Mouse (Mus musculus): ENCODE results near the gene Abca7. TPM values are rescaled to one million over a fixed set of nuclear protein-coding genes. Genes with fewer than 3 reads are reported as not detected.
"Not testable (repeated sequence)": the region's sequence is repeated elsewhere in the genome, so short reads cannot be mapped to it uniquely, and the experiment has no call there.

The Abca7 gene
- total and polyA plus RNA-seq, 3 experiments = 12.1 to 35.9 (median 21.6) TPM

- peak; percentile 97 for DNase-seq (ENCODE audit: low spot score)
- TF ChIP-seq GATA2 (IDR thresholded peaks at IDR 0.05; ENCODE audit: borderline replicate concordance, low read depth, low read length) = no peak
- TF ChIP-seq POLR2AphosphoS5 (IDR thresholded peaks at IDR 0.05; ENCODE audit: insufficient replicate concordance, low read depth, low read length) = no peak
- TF ChIP-seq GATA1 (IDR thresholded peaks at IDR 0.05; ENCODE audit: borderline replicate concordance, low read length) = no peak
- no peak for TF ChIP-seq CTCF (IDR thresholded peaks at IDR 0.05; ENCODE audit: low read depth, low read length)
- TF ChIP-seq TAL1 (conservative IDR thresholded peaks at IDR 0.05; ENCODE audit: low read depth, low read length) = no peak
- peaks cover 86% of the 10 kb centered on the region for H3K4me1 ChIP-seq (ENCODE audit: insufficient read depth, low read depth, low read length)
- no peaks in the 10 kb centered on the region for H3K27me3 ChIP-seq (ENCODE audit: insufficient read depth, low read length)
- ATAC-seq (ENCODE audit: extremely low read depth, insufficient number of reproducible peaks, low FRiP score, poor library complexity, severe bottlenecking) = peak; percentile 95
- H3K36me3 ChIP-seq (replicated peaks) = peaks cover 38% of the 10 kb centered on the region
- H3K4me3 ChIP-seq (ENCODE audit: low read depth, low read length) = peak overlapping the region; percentile 85
- H3K9me3 ChIP-seq (replicated peaks) = no peaks in the 10 kb centered on the region
Observed at GRCm38 (mm10) chr10:80053259-80053780, 57.0 kb downstream of the Abca7 start.

- peaks cover 46% of the 10 kb centered on the region for H3K36me3 ChIP-seq (replicated peaks)
- DNase-seq (ENCODE audit: low spot score) (peak; percentile 82), ATAC-seq (ENCODE audit: extremely low read depth, insufficient number of reproducible peaks, low FRiP score, poor library complexity, severe bottlenecking) (no peak)
- no peaks in the 10 kb centered on the region for H3K27me3 ChIP-seq (ENCODE audit: insufficient read depth, low read length)
- H3K9me3 ChIP-seq (replicated peaks) = no peaks in the 10 kb centered on the region
- peak overlapping the region; percentile 85 for H3K4me3 ChIP-seq (ENCODE audit: low read depth, low read length)
- H3K4me1 ChIP-seq (ENCODE audit: insufficient read depth, low read depth, low read length) = peaks cover 81% of the 10 kb centered on the region
- TF ChIP-seq GATA1 (IDR thresholded peaks at IDR 0.05; ENCODE audit: borderline replicate concordance, low read length) = no peak
- no peak for TF ChIP-seq POLR2AphosphoS5 (IDR thresholded peaks at IDR 0.05; ENCODE audit: insufficient replicate concordance, low read depth, low read length)
- no peak for TF ChIP-seq CTCF (IDR thresholded peaks at IDR 0.05; ENCODE audit: low read depth, low read length)
- TF ChIP-seq TAL1 (conservative IDR thresholded peaks at IDR 0.05; ENCODE audit: low read depth, low read length) = no peak
Observed at GRCm38 (mm10) chr10:80053831-80054815, 57.8 kb downstream of the Abca7 start.

- peaks cover 74% of the 10 kb centered on the region for H3K4me1 ChIP-seq (ENCODE audit: insufficient read depth, low read depth, low read length)
- ATAC-seq (ENCODE audit: extremely low read depth, insufficient number of reproducible peaks, low FRiP score, poor library complexity, severe bottlenecking); DNase-seq (ENCODE audit: low spot score); H3K9me3 ChIP-seq (replicated peaks); H3K27me3 ChIP-seq (ENCODE audit: insufficient read depth, low read length): not testable (repeated sequence)
- H3K4me3 ChIP-seq (ENCODE audit: low read depth, low read length) = peak overlapping the region; percentile 85
- peaks cover 54% of the 10 kb centered on the region for H3K36me3 ChIP-seq (replicated peaks)
Observed at GRCm38 (mm10) chr10:80054911-80055310, 58.6 kb downstream of the Abca7 start.

DNA sequence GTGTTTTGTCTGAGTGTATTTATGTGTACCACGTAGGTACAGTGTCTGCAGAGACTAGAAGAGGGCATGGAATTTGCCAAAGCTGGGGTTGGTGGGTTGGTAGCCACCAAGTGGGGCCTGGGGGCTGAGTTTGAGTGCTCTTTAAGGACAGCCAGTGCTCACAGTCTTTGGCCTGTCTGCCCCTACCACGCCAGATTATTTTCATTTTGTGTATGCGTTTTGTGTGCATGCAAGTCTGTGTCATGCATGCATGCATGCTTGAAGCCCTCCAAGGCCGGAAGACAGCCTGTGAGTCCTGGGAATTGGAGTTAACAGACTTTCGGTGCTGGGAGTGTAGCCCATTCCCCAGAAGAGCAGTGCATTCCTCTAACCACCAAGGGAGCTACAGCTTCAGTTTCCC lies 59.1 kb downstream of the Abca7 start:
- Histone ChIP-seq H3K27me3 (ENCODE audit: insufficient read depth, low read length) (no peaks in the 10 kb centered on the region; the same call in 1 of the 2 replicates), H3K4me1 (ENCODE audit: insufficient read depth, low read depth, low read length) (peaks cover 71% of the 10 kb centered on the region), H3K4me3 (ENCODE audit: low read depth, low read length) (peak overlapping the region; percentile 85; the same call in 1 of the 2 replicates), H3K36me3 (replicated peaks) (peaks cover 59% of the 10 kb centered on the region), H3K9me3 (replicated peaks) (no peaks in the 10 kb centered on the region)
- ATAC-seq (ENCODE audit: extremely low read depth, insufficient number of reproducible peaks, low FRiP score, poor library complexity, severe bottlenecking) (no peak), DNase-seq (ENCODE audit: low spot score) (no peak)
- TF ChIP-seq CTCF (IDR thresholded peaks at IDR 0.05; ENCODE audit: low read depth, low read length) (no peak), POLR2AphosphoS5 (IDR thresholded peaks at IDR 0.05; ENCODE audit: insufficient replicate concordance, low read depth, low read length) (0 out of 2 replicates have a peak, but pooled peaks have one; percentile 59)

DNA sequence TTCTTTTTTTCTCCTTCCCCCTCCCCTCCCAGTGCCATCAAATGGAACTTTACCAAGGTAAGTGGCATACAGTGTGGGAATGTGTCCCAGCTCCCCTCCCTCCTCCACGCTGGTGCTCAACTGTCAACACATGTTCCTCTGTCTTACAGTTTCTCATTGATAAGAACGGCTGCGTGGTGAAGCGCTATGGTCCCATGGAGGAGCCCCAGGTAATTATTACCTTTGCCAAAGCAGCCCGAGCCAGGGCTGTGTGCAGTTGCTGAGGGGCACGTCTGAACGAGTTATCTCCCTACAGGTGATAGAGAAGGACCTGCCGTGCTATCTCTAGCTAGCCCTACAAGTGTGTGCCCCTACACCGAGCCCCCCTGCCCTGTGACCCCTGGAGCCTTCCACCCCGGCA lies 59.6 kb downstream of the Abca7 start:
- Histone ChIP-seq H3K4me1 (ENCODE audit: insufficient read depth, low read depth, low read length) (peaks cover 71% of the 10 kb centered on the region), H3K4me3 (ENCODE audit: low read depth, low read length) (peak overlapping the region; percentile 85; the same call in 1 of the 2 replicates), H3K9me3 (replicated peaks) (no peaks in the 10 kb centered on the region), H3K27me3 (ENCODE audit: insufficient read depth, low read length) (no peaks in the 10 kb centered on the region; the same call in 1 of the 2 replicates), H3K36me3 (replicated peaks) (peaks cover 64% of the 10 kb centered on the region)
- DNase-seq (ENCODE audit: low spot score) = no peak
- ATAC-seq (ENCODE audit: extremely low read depth, insufficient number of reproducible peaks, low FRiP score, poor library complexity, severe bottlenecking) = no peak
- no peak for TF ChIP-seq GATA2 (IDR thresholded peaks at IDR 0.05; ENCODE audit: borderline replicate concordance, low read depth, low read length)
- TF ChIP-seq TAL1 (conservative IDR thresholded peaks at IDR 0.05; ENCODE audit: low read depth, low read length) = no peak
- TF ChIP-seq CTCF (IDR thresholded peaks at IDR 0.05; ENCODE audit: low read depth, low read length) = no peak
- TF ChIP-seq POLR2AphosphoS5 (IDR thresholded peaks at IDR 0.05; ENCODE audit: insufficient replicate concordance, low read depth, low read length) = no peak
- TF ChIP-seq GATA1 (IDR thresholded peaks at IDR 0.05; ENCODE audit: borderline replicate concordance, low read length) = no peak

DNA sequence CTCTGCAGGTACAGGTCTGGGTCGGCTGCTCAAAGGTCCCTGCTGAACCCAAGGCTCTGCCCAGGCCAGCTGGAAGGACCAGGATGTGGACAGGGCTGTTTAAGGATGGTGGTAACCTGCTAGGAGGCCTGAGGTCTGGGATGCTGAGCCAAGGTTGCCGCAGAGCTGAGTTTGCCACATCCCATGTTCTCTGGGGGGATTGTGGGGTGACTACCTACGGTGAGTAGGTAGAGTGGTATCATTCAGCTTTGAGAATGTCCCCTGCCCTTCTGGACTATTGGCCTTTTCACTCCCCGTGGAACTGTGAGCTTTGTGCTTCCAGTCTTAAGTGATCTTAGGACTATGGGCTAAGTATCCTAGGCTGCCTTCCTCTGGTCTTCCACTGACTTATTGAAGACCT lies 60.2 kb downstream of the Abca7 start:
- H3K4me1 ChIP-seq (ENCODE audit: insufficient read depth, low read depth, low read length) = peaks cover 70% of the 10 kb centered on the region
- TF ChIP-seq GATA1 (IDR thresholded peaks at IDR 0.05; ENCODE audit: borderline replicate concordance, low read length) (no peak), TAL1 (conservative IDR thresholded peaks at IDR 0.05; ENCODE audit: low read depth, low read length) (no peak), GATA2 (IDR thresholded peaks at IDR 0.05; ENCODE audit: borderline replicate concordance, low read depth, low read length) (no peak), POLR2AphosphoS5 (IDR thresholded peaks at IDR 0.05; ENCODE audit: insufficient replicate concordance, low read depth, low read length) (no peak), CTCF (IDR thresholded peaks at IDR 0.05; ENCODE audit: low read depth, low read length) (no peak)
- DNase-seq (ENCODE audit: low spot score) (no peak), ATAC-seq (ENCODE audit: extremely low read depth, insufficient number of reproducible peaks, low FRiP score, poor library complexity, severe bottlenecking) (no peak)
- no peaks in the 10 kb centered on the region for H3K9me3 ChIP-seq (replicated peaks)
- H3K4me3 ChIP-seq (ENCODE audit: low read depth, low read length) = peak overlapping the region; percentile 49; the same call in 1 of the 2 replicates
- peaks cover 70% of the 10 kb centered on the region for H3K36me3 ChIP-seq (replicated peaks)
- no peaks in the 10 kb centered on the region; the same call in 1 of the 2 replicates for H3K27me3 ChIP-seq (ENCODE audit: insufficient read depth, low read length)

All from G1E (cell line).